ENCODE assay signal across 19 mouse cellular contexts in genomic region chr8:110633814-110634213, GRCm38 (mm10).
"Had no signal": no experiment of that assay in that cellular context is flagged by ENCODE, and none has a peak within 500 bp of the region (broad histone marks: within the 10 kb centered on the region; RNA-seq: fewer than 3 reads in every experiment).

No protein-coding gene starts in this region.

- H3K4me2 ChIP-seq: limb, embryonic 13.5 days; liver, embryonic 11.5 days; lung, embryonic 14.5 days; midbrain, embryonic 12.5 days; midbrain, embryonic 15.5 days; neural tube, embryonic 13.5 days; stomach, embryonic 15.5 days had no signal

- H3K4me1 ChIP-seq: limb, embryonic 10.5 days; midbrain, embryonic 12.5 days; neural tube, embryonic 13.5 days had no signal

- H3K9ac ChIP-seq: limb, embryonic 13.5 days; liver, embryonic 14.5 days; liver, postnatal 0 days; lung, embryonic 14.5 days; midbrain, embryonic 12.5 days; midbrain, embryonic 15.5 days; neural tube, embryonic 13.5 days; stomach, embryonic 15.5 days had no signal

- DNase-seq: kidney, postnatal 25 days; layer of hippocampus, adult 9-11 months; liver, postnatal 0 days; lung, embryonic 14.5 days; retina, postnatal 1 day; right cerebral cortex, postnatal 25 days; spleen, adult 18-20 months; thymus, postnatal 25 days had no signal

- H3K9me3 ChIP-seq: limb, embryonic 10.5 days; limb, embryonic 13.5 days; midbrain, embryonic 12.5 days; midbrain, embryonic 15.5 days; neural tube, embryonic 13.5 days; stomach, embryonic 15.5 days had no signal

- H3K27ac ChIP-seq: kidney, postnatal 0 days; layer of hippocampus, adult 2 months; limb, embryonic 10.5 days; limb, embryonic 13.5 days; liver, embryonic 14.5 days; macrophage; midbrain, embryonic 12.5 days; midbrain, embryonic 15.5 days; neural tube, embryonic 13.5 days; stomach, embryonic 15.5 days had no signal

- H3K27me3 ChIP-seq: limb, embryonic 13.5 days; midbrain, embryonic 12.5 days; midbrain, embryonic 15.5 days; neural tube, embryonic 13.5 days; stomach, embryonic 15.5 days had no signal

- H3K4me3 ChIP-seq: layer of hippocampus, adult 2 months; limb, embryonic 10.5 days; limb, embryonic 13.5 days; midbrain, embryonic 12.5 days; midbrain, embryonic 15.5 days; neural tube, embryonic 13.5 days; stomach, embryonic 15.5 days had no signal
